Mouse (Mus musculus) hindbrain, postnatal 0 days (tissue): Measurements from ENCODE around the gene Ubxn6. TPM values are rescaled to one million over a fixed set of nuclear protein-coding genes. Genes with fewer than 3 reads are reported as not detected.

Source experiments
- ATAC-seq: fragments of 200-750 bp; cut with Nextera tagmentation; 2 replicates; pipeline ENCODE4 v1.8.0; 2017; ENCODE audit warnings: mild to moderate bottlenecking, moderate TSS enrichment, moderate library complexity
- DNase-seq: peaks from one replicate; pipeline ENCODE4 v3.0.0-alpha.2; 2015; ENCODE audit warnings: low spot score
- H3K27ac ChIP-seq: fragments of 300-500 bp; sonication (generic); 2 replicates; pipeline ENCODE4 v1.5.1; 2014; ENCODE audit warnings: mild to moderate bottlenecking
- H3K27me3 ChIP-seq: fragments of 300-500 bp; sonication (generic); 2 replicates; pipeline ENCODE4 v1.6.1; 2014; ENCODE audit warnings: low read length, mixed read lengths; ENCODE audit not compliant: insufficient read depth
- H3K36me3 ChIP-seq: fragments of 300-500 bp; sonication (generic); 2 replicates; pipeline ENCODE4 v1.6.1; 2014; ENCODE audit warnings: low read length, mixed read lengths; ENCODE audit not compliant: insufficient read depth
- H3K4me1 ChIP-seq: fragments of 300-500 bp; sonication (generic); 2 replicates; pipeline ENCODE4 v1.6.1; 2014; ENCODE audit warnings: antibody characterized with exemption, low read length, mixed read lengths; ENCODE audit not compliant: insufficient read depth
- H3K4me2 ChIP-seq: fragments of 300-500 bp; sonication (generic); 2 replicates; pipeline ENCODE4 v1.6.1; 2014; ENCODE audit warnings: low read depth, mild to moderate bottlenecking, low read length, moderate library complexity, mixed read lengths
- H3K4me3 ChIP-seq: fragments of 300-500 bp; sonication (generic); 2 replicates; pipeline ENCODE4 v1.5.1; 2014; ENCODE audit warnings: low read length
- H3K9ac ChIP-seq: fragments of 300-500 bp; sonication (generic); replicated peaks from 2 replicates; pipeline ENCODE4 v1.6.1; 2014; ENCODE audit warnings: mild to moderate bottlenecking, low read length, moderate library complexity, mixed read lengths
- H3K9me3 ChIP-seq: fragments of 300-500 bp; sonication (generic); 2 replicates; pipeline ENCODE4 v1.6.1; 2016; ENCODE audit warnings: low read length, mixed read lengths
- CTCF ChIP-seq: IDR thresholded peaks from 2 replicates; pipeline ENCODE4 v1.5.1; 2016; ENCODE audit warnings: antibody characterized with exemption, control low read depth, low read depth
- WGBS: fragments of 180-500 bp; shearing (Covaris S2); extraction: QIAGEN DNeasy Blood & Tissue Kit; methylation state at CpG from one replicate; pipeline ENCODE4 v1.1.7; 2014; 5-methylcytosine and 5-hydroxymethylcytosine counted together
- polyA plus RNA-seq: library from polyadenylated mRNA; unstranded; fragments of >200 nt; fragmentation: Nextera tagmentation; extraction: Ambion mirVana; gene quantifications from 2 replicates; pipeline ENCODE4 v1.2.1, GENCODE M21; 2015
- total RNA-seq: library from RNA; depleted of rRNA; stranded (reverse); fragments of >200 nt; gene quantifications from 2 replicates; pipeline ENCODE4 v1.2.3, GENCODE M21; 2014

The Ubxn6 gene
- total and polyA plus RNA-seq, 2 experiments from 2014 or later, result 75.2 to 111 TPM

- Histone ChIP-seq H3K36me3 (no peaks in the 10 kb centered on the region), H3K9ac (peak within 1 kb of the TSS; percentile 64), H3K9me3 (no peaks in the 10 kb centered on the region), H3K4me2 (peak within 1 kb of the TSS; percentile 94), H3K4me1 (peaks cover 15% of the 10 kb centered on the region), H3K4me3 (peak within 1 kb of the TSS; percentile 76), H3K27ac (peak within 1 kb of the TSS; percentile 41; the same call in 1 of the 2 replicates), H3K27me3 (no peaks in the 10 kb centered on the region)
- under 1% methylated on average over 68 of the region's 68 CpGs for WGBS
- no peak for TF ChIP-seq CTCF
- ATAC-seq (peak; percentile 89), DNase-seq (peak; percentile 100)
Measured at GRCm38 (mm10) chr17:56040030-56040856, 34.6 kb downstream of the Ubxn6 start, which contains the start of gene Chaf1a. Gene Chaf1a, plus strand, starts transcription at chr17:56040439.

- peaks cover 16% of the 10 kb centered on the region for H3K4me1 ChIP-seq
- H3K9me3 ChIP-seq, result no peaks in the 10 kb centered on the region
- no peak overlapping the region for H3K9ac ChIP-seq
- ATAC-seq (no peak), DNase-seq (no peak)
- H3K27me3 ChIP-seq, result no peaks in the 10 kb centered on the region
- H3K36me3 ChIP-seq, result no peaks in the 10 kb centered on the region
- H3K4me2 ChIP-seq, result peak overlapping the region; percentile 94; the same call in 1 of the 2 replicates
- no peak overlapping the region for H3K27ac ChIP-seq
- no peak for TF ChIP-seq CTCF
- peak overlapping the region; percentile 76; the same call in 1 of the 2 replicates for H3K4me3 ChIP-seq
- 80% methylated on average over 4 of the region's 4 CpGs for WGBS
Measured at GRCm38 (mm10) chr17:56039345-56039744, 35.5 kb downstream of the Ubxn6 start.

GRCm38 (mm10) chr17:56038583-56039261, 36.1 kb downstream of the Ubxn6 start:
- H3K4me1 ChIP-seq, result peaks cover 16% of the 10 kb centered on the region
- TF ChIP-seq CTCF, result no peak
- ATAC-seq, result no peak

GRCm38 (mm10) chr17:56036901-56037287, 37.9 kb downstream of the Ubxn6 start:
- DNase-seq, result no peak
- peak overlapping the region; percentile 49 for H3K4me2 ChIP-seq
- H3K27ac ChIP-seq, result no peak overlapping the region
- peak overlapping the region; percentile 91 for H3K4me3 ChIP-seq
- H3K27me3 ChIP-seq, result no peaks in the 10 kb centered on the region
- TF ChIP-seq CTCF, result no peak
- no peaks in the 10 kb centered on the region for H3K9me3 ChIP-seq
- peak overlapping the region; percentile 28 for H3K9ac ChIP-seq
- H3K36me3 ChIP-seq, result 0 out of 2 replicates have a peak, but pooled peaks cover 6% of the 10 kb centered on the region
- ATAC-seq, result peak; percentile 15; the same call in 1 of the 2 replicates
- 37% methylated on average over 13 of the region's 13 CpGs for WGBS
- peaks cover 16% of the 10 kb centered on the region for H3K4me1 ChIP-seq

More at GRCm38 (mm10) chr17:56038583-56039261, 36.1 kb downstream of the Ubxn6 start:
- no peak overlapping the region for H3K9ac ChIP-seq
- no peaks in the 10 kb centered on the region for H3K9me3 ChIP-seq
- 82% methylated on average over 8 of the region's 8 CpGs for WGBS
- H3K27me3 ChIP-seq, result no peaks in the 10 kb centered on the region
- H3K36me3 ChIP-seq, result 0 out of 2 replicates have a peak, but pooled peaks cover 2% of the 10 kb centered on the region
- no peak for DNase-seq
- H3K4me3 ChIP-seq, result no peak overlapping the region
- H3K4me2 ChIP-seq, result no peak overlapping the region
- no peak overlapping the region for H3K27ac ChIP-seq

- no peaks in the 10 kb centered on the region for H3K9me3 ChIP-seq
- peak within 1 kb of the TSS; percentile 92 for H3K9ac ChIP-seq
- peak; percentile 99 for DNase-seq
- under 1% methylated on average over 73 of the region's 74 CpGs for WGBS
- H3K27ac ChIP-seq, result peak within 1 kb of the TSS; percentile 91
- ATAC-seq, result peak; percentile 93
- H3K27me3 ChIP-seq, result no peaks in the 10 kb centered on the region
- H3K4me3 ChIP-seq, result peak within 1 kb of the TSS; percentile 91
- H3K4me2 ChIP-seq, result peak within 1 kb of the TSS; percentile 58
- H3K4me1 ChIP-seq, result peaks cover 16% of the 10 kb centered on the region
- H3K36me3 ChIP-seq, result 0 out of 2 replicates have a peak, but pooled peaks cover 6% of the 10 kb centered on the region
- peak; percentile 99 for TF ChIP-seq CTCF
Measured at GRCm38 (mm10) chr17:56036176-56036900, 38.5 kb downstream of the Ubxn6 start, which contains the start of gene Sh3gl1. Gene Sh3gl1, minus strand, starts transcription at chr17:56036635.

DNA sequence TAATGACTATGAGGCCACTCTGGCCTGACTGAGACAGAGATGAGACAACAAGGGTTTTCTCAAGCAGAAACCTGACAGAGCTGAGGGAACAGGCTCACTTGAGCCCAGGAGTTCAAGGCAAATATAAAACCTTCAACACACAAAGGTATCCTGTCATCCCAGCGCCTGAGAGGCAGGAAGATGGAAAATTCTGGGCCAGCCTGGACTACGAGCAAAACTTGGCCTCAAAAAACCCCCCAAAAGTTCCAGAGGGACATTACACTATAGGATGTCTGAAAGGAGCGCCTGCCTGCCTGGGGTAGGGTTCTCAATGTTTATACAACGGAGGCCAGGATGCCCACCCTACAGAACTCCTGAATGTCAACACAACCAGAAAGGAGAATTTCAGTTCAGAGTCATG, 39.6 kb downstream of the Ubxn6 start:
- 83% methylated on average over 4 of the region's 4 CpGs for WGBS
- no peak for DNase-seq
- peak overlapping the region; percentile 92 for H3K9ac ChIP-seq
- H3K36me3 ChIP-seq, result peaks cover 6% of the 10 kb centered on the region; the same call in 1 of the 2 replicates
- no peaks in the 10 kb centered on the region for H3K9me3 ChIP-seq
- peak overlapping the region; percentile 91; the same call in 1 of the 2 replicates for H3K4me3 ChIP-seq
- no peak overlapping the region for H3K27ac ChIP-seq
- no peak for ATAC-seq
- peak overlapping the region; percentile 58 for H3K4me2 ChIP-seq
- H3K27me3 ChIP-seq, result no peaks in the 10 kb centered on the region
- H3K4me1 ChIP-seq, result peaks cover 13% of the 10 kb centered on the region
- TF ChIP-seq CTCF, result no peak
